Mouse (Mus musculus) midbrain, embryonic 15.5 days (tissue): ENCODE data around the gene Gna13. TPM values are rescaled to one million over a fixed set of nuclear protein-coding genes. Genes with fewer than 3 reads are reported as not detected.
A peak's percentile ranks its signal among the peaks of the same experiment; 100 is the strongest.

Source experiments
- ATAC-seq: fragments of 200-750 bp; cut with Nextera tagmentation; replicated peaks from 2 replicates; pipeline ENCODE4 v1.8.0; 2017; ENCODE audit warnings: moderate TSS enrichment
- H3K27ac ChIP-seq: fragments of 300-500 bp; sonication (generic); 2 replicates; pipeline ENCODE4 v1.5.1; 2015; ENCODE audit warnings: mild to moderate bottlenecking, inconsistent platforms
- H3K27me3 ChIP-seq: fragments of 300-500 bp; sonication (generic); replicated peaks from 2 replicates; pipeline ENCODE4 v1.6.1; 2015; ENCODE audit warnings: inconsistent platforms
- H3K36me3 ChIP-seq: fragments of 300-500 bp; sonication (generic); replicated peaks from 2 replicates; pipeline ENCODE4 v1.6.1; 2015; ENCODE audit warnings: inconsistent platforms
- H3K4me1 ChIP-seq: fragments of 300-500 bp; sonication (generic); 2 replicates; pipeline ENCODE4 v1.6.1; 2015; ENCODE audit warnings: inconsistent platforms
- H3K4me2 ChIP-seq: fragments of 300-500 bp; sonication (generic); 2 replicates; pipeline ENCODE4 v1.6.1; 2015; ENCODE audit warnings: inconsistent platforms, mild to moderate bottlenecking, moderate library complexity
- H3K4me3 ChIP-seq: fragments of 300-500 bp; sonication (generic); 2 replicates; pipeline ENCODE4 v1.5.1; 2015; ENCODE audit warnings: mild to moderate bottlenecking, inconsistent platforms
- H3K9ac ChIP-seq: fragments of 300-500 bp; sonication (generic); 2 replicates; pipeline ENCODE4 v1.6.1; 2015; ENCODE audit warnings: mild to moderate bottlenecking, inconsistent platforms
- H3K9me3 ChIP-seq: fragments of 300-500 bp; sonication (generic); 2 replicates; pipeline ENCODE4 v1.6.1; 2016; ENCODE audit warnings: inconsistent platforms
- WGBS: fragments of 180-500 bp; shearing (Covaris S2); methylation state at CpG from one replicate; pipeline ENCODE4 v1.1.7; 2015; ENCODE audit warnings: mixed read lengths; 5-methylcytosine and 5-hydroxymethylcytosine counted together
- polyA plus RNA-seq: library from polyadenylated mRNA; unstranded; fragments of >200 nt; fragmentation: Nextera tagmentation; extraction: Ambion mirVana; gene quantifications from 2 replicates; pipeline ENCODE4 v1.2.1, GENCODE M21; 2015

Gna13 gene
- polyA plus RNA-seq, 1 experiment from 2014 or later: 17.4 TPM

- H3K4me2 ChIP-seq: no peak overlapping the region
- 64% methylated on average over 12 of the region's 12 CpGs for WGBS
- H3K4me1 ChIP-seq: peaks cover 4% of the 10 kb centered on the region; the same call in 1 of the 2 replicates
- H3K36me3 ChIP-seq: no peaks in the 10 kb centered on the region
- H3K9me3 ChIP-seq: no peaks in the 10 kb centered on the region
- H3K27ac ChIP-seq: no peak overlapping the region
- no peak overlapping the region for H3K4me3 ChIP-seq
- no peaks in the 10 kb centered on the region for H3K27me3 ChIP-seq
- no peak for ATAC-seq
- no peak overlapping the region for H3K9ac ChIP-seq
Measured at GRCm38 (mm10) chr11:109353391-109354235, 9.0 kb upstream of the Gna13 start.

GRCm38 (mm10) chr11:109354236-109354613 lies 8.4 kb upstream of the Gna13 start:
- Histone ChIP-seq H3K9ac (no peak overlapping the region), H3K4me3 (no peak overlapping the region), H3K9me3 (no peaks in the 10 kb centered on the region), H3K4me1 (peaks cover 10% of the 10 kb centered on the region; the same call in 1 of the 2 replicates), H3K4me2 (no peak overlapping the region), H3K36me3 (no peaks in the 10 kb centered on the region), H3K27me3 (no peaks in the 10 kb centered on the region), H3K27ac (no peak overlapping the region)
- WGBS: 89% methylated on average over 6 of the region's 6 CpGs
- no peak for ATAC-seq

GRCm38 (mm10) chr11:109355771-109356388 lies 6.8 kb upstream of the Gna13 start:
- Histone ChIP-seq H3K4me3 (no peak overlapping the region), H3K27me3 (no peaks in the 10 kb centered on the region), H3K36me3 (no peaks in the 10 kb centered on the region), H3K4me1 (peaks cover 14% of the 10 kb centered on the region; the same call in 1 of the 2 replicates), H3K4me2 (no peak overlapping the region), H3K27ac (no peak overlapping the region), H3K9me3 (no peaks in the 10 kb centered on the region), H3K9ac (no peak overlapping the region)
- no peak for ATAC-seq
- 67% methylated on average over 16 of the region's 16 CpGs for WGBS

GRCm38 (mm10) chr11:109357171-109357570 lies 5.5 kb upstream of the Gna13 start:
- 92% methylated on average over 5 of the region's 5 CpGs for WGBS
- Histone ChIP-seq H3K4me3 (no peak overlapping the region), H3K27me3 (no peaks in the 10 kb centered on the region), H3K4me2 (no peak overlapping the region), H3K9ac (no peak overlapping the region), H3K9me3 (no peaks in the 10 kb centered on the region), H3K4me1 (peaks cover 25% of the 10 kb centered on the region), H3K36me3 (no peaks in the 10 kb centered on the region), H3K27ac (no peak overlapping the region)
- ATAC-seq: no peak

GRCm38 (mm10) chr11:109358549-109358948 lies 4.1 kb upstream of the Gna13 start:
- no peak overlapping the region for H3K4me2 ChIP-seq
- 17% methylated on average over 3 of the region's 3 CpGs for WGBS
- ATAC-seq: 0 out of 2 replicates have a peak, but pooled peaks have one; percentile 24

GRCm38 (mm10) chr11:109359043-109359752 lies 3.4 kb upstream of the Gna13 start:
- Histone ChIP-seq H3K4me1 (peaks cover 30% of the 10 kb centered on the region), H3K9me3 (no peaks in the 10 kb centered on the region), H3K27ac (peak overlapping the region; percentile 53), H3K27me3 (no peaks in the 10 kb centered on the region), H3K9ac (no peak overlapping the region), H3K36me3 (no peaks in the 10 kb centered on the region), H3K4me2 (no peak overlapping the region), H3K4me3 (no peak overlapping the region)
- WGBS: 25% methylated on average over 13 of the region's 13 CpGs
- no peak for ATAC-seq

More at GRCm38 (mm10) chr11:109358549-109358948, 4.1 kb upstream of the Gna13 start:
- no peaks in the 10 kb centered on the region for H3K9me3 ChIP-seq
- no peaks in the 10 kb centered on the region for H3K27me3 ChIP-seq
- H3K9ac ChIP-seq: no peak overlapping the region
- no peaks in the 10 kb centered on the region for H3K36me3 ChIP-seq
- peaks cover 25% of the 10 kb centered on the region for H3K4me1 ChIP-seq
- no peak overlapping the region for H3K4me3 ChIP-seq
- H3K27ac ChIP-seq: peak overlapping the region; percentile 32; the same call in 1 of the 2 replicates

GRCm38 (mm10) chr11:109360102-109360501 lies 2.5 kb upstream of the Gna13 start:
- H3K4me1 ChIP-seq: peaks cover 39% of the 10 kb centered on the region

GRCm38 (mm10) chr11:109360581-109361040 lies 2.0 kb upstream of the Gna13 start:
- Histone ChIP-seq H3K4me1 (peaks cover 45% of the 10 kb centered on the region), H3K9me3 (no peaks in the 10 kb centered on the region), H3K36me3 (no peaks in the 10 kb centered on the region), H3K27ac (no peak overlapping the region), H3K9ac (no peak overlapping the region), H3K27me3 (no peaks in the 10 kb centered on the region), H3K4me2 (no peak overlapping the region), H3K4me3 (no peak overlapping the region)
- no peak for ATAC-seq
- WGBS: 70% methylated on average over 12 of the region's 12 CpGs

More at GRCm38 (mm10) chr11:109360102-109360501, 2.5 kb upstream of the Gna13 start:
- Histone ChIP-seq H3K9me3 (no peaks in the 10 kb centered on the region), H3K4me2 (no peak overlapping the region), H3K9ac (no peak overlapping the region), H3K36me3 (no peaks in the 10 kb centered on the region), H3K27me3 (no peaks in the 10 kb centered on the region), H3K27ac (peak overlapping the region; percentile 53), H3K4me3 (no peak overlapping the region)
- WGBS: 84% methylated on average over 6 of the region's 6 CpGs
- ATAC-seq: no peak

- H3K9me3 ChIP-seq: no peaks in the 10 kb centered on the region
- H3K27ac ChIP-seq: no peak overlapping the region
- H3K4me1 ChIP-seq: peaks cover 51% of the 10 kb centered on the region
- peak overlapping the region; percentile 79; the same call in 1 of the 2 replicates for H3K4me2 ChIP-seq
- no peak overlapping the region for H3K9ac ChIP-seq
- no peak overlapping the region for H3K4me3 ChIP-seq
- no peaks in the 10 kb centered on the region for H3K27me3 ChIP-seq
- no peaks in the 10 kb centered on the region for H3K36me3 ChIP-seq
- WGBS: 83% methylated on average over 7 of the region's 7 CpGs
- no peak for ATAC-seq
Measured at GRCm38 (mm10) chr11:109361241-109361630, 1.4 kb upstream of the Gna13 start.

GRCm38 (mm10) chr11:109361631-109362462 lies 784 bp upstream of the Gna13 start:
- peak overlapping the region; percentile 98 for H3K4me3 ChIP-seq
- H3K27ac ChIP-seq: peak overlapping the region; percentile 96
- no peaks in the 10 kb centered on the region for H3K9me3 ChIP-seq
- H3K27me3 ChIP-seq: no peaks in the 10 kb centered on the region
- peak; percentile 7; the same call in 1 of the 2 replicates for ATAC-seq
- peak overlapping the region; percentile 57 for H3K9ac ChIP-seq
- WGBS: 6% methylated on average over 27 of the region's 27 CpGs
- no peaks in the 10 kb centered on the region; the same call in 1 of the 2 replicates for H3K36me3 ChIP-seq
- peaks cover 57% of the 10 kb centered on the region for H3K4me1 ChIP-seq
- peak overlapping the region; percentile 79 for H3K4me2 ChIP-seq
